Mouse (Mus musculus) Patski (cell line): ENCODE results near the gene Gm20696. TPM values are rescaled to one million over a fixed set of nuclear protein-coding genes. Genes with fewer than 3 reads are reported as not detected.

ENCODE experiments used
- ATAC-seq: fragments of 100-300 bp; one replicate; pipeline ENCODE4 v1.8.0; 2021
- CTCF ChIA-PET: fragments of 350-600 bp; sonication (Branson Sonifier 250); formaldehyde crosslinking; loops from one replicate; lab custom pipeline; 2022; ENCODE audit warnings: inconsistent platforms; lab: Charles Lee
- POLR2A ChIA-PET: fragments of 350-600 bp; sonication (Branson Sonifier 250); formaldehyde crosslinking; loops from one replicate; lab custom pipeline; 2022; ENCODE audit warnings: antibody characterized with exemption, inconsistent platforms; lab: Charles Lee
- DNase-seq: peaks from one replicate; pipeline ENCODE4 v3.0.0-alpha.2; 2011; ENCODE audit warnings: low read depth, low spot score
- H3K27me3 ChIP-seq: fragments of 371-371 bp; one replicate; pipeline ENCODE4 v1.5.1; 2021
- CTCF ChIP-seq: fragments of 100-300 bp; IDR thresholded peaks from one replicate; pipeline ENCODE4 v1.5.1; 2021
- in situ Hi-C: fragments of 300-500 bp; cut with MboI; formaldehyde crosslinking; loops from 3 replicates; pipeline ENCODE4 v1.11.1; 2018; ENCODE audit warnings: low pct_unique_long_range_greater_than_20kb, mixed read lengths
- polyA plus RNA-seq: library from polyadenylated mRNA; unstranded; gene quantifications from one replicate; pipeline ENCODE4 v1.2.3, GENCODE M21; 2021

Gm20696 gene
- polyA plus RNA-seq, 1 experiment from 2014 or later, result 0.15 TPM

DNA sequence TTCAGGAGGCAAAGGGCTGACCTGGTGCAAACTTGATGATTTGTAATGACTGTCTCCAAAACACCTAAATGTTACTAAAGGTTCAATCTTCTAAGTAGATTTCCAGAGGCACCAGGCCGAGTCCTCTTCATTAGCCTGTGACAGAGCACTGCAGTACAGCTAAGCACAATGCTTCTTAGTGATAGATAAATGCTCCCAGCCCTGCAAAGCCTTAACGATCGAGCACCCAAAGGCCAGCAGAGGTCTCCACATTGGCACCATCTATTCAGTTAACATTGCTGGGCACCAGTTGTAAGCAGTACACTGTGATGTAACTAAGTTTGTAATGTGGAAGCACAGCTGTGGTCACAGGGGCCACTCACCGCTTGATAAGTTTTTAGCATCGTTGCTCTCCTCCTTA lies 22.2 kb downstream of the Gm20696 start:
- in situ Hi-C loops, result no loop called here
- CTCF ChIA-PET, result interaction anchor here (1.1 kb wide), 1 partner anchor 17 kb away, joined by 3 read pairs; no protein-coding TSS in a partner anchor
- ATAC-seq (no peak), DNase-seq (no peak)
- POLR2A ChIA-PET, result no interaction called here
- no peak for TF ChIP-seq CTCF
- no peaks in the 10 kb centered on the region for H3K27me3 ChIP-seq

DNA sequence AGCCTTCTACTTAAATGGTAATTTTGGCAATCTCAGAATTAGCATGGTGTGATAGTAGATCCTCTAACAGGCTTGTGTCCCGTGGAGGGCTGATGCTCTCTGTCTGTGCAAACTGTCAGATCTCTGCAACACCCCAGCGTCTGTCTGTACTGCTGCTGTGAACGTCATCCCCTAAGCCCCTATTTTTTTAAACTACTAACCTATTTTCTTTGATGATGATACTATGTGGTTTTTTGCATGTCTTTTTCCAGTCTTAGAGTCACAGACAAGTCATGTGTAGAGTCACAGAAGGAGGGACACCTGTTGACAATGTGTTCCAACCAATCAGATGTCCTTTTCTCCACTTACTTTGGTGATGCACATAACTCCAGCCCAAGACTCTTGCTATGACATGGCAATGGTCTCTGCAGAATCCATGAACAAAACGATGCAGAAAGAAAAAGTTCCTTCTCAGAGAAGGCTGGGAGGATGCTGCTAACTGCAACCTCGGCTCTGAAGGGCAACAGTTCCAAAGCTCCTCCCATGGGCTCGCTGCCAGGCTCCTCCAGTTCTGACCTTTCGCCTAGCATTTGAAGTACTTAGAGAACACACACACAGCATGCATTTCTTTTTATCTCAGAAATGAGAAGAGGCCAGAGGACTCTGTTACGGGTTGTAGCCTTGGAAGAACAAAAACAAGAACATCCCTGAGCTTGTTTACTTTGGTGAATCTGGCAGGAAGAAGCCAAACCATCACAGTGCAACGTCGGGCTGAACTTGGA lies 23.0 kb downstream of the Gm20696 start:
- in situ Hi-C loops, result no loop called here
- CTCF ChIA-PET, result no interaction called here
- ATAC-seq, result no peak

DNA sequence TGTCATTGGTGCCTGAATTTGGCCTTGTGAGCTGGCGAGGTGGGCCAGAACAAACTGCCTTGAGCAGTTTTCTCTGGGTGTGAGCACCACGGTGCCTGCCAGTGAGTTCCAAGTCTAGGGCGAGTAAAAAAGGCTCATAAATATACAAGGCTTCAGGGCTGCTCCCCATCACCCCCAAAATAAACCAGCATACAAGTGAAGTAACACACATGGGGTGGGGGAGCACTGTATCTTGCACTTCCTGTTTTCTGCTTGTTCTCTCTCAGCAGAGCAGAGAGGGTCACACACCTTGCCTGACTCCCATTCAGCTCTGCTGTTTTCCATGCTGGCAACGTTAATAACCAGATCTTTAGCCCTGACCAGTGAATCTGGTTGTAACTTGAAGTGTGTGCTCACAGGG lies 29.1 kb downstream of the Gm20696 start:
- POLR2A ChIA-PET, result no interaction called here
- TF ChIP-seq CTCF, result no peak
- CTCF ChIA-PET, result no interaction called here
- no peak for ATAC-seq
- H3K27me3 ChIP-seq, result no peaks in the 10 kb centered on the region
- in situ Hi-C loops, result no loop called here
- DNase-seq, result no peak

More for the DNA sequence above, 23.0 kb downstream of the Gm20696 start:
- H3K27me3 ChIP-seq, result no peaks in the 10 kb centered on the region
- no peak for DNase-seq
- POLR2A ChIA-PET, result no interaction called here
- TF ChIP-seq CTCF, result no peak

DNA sequence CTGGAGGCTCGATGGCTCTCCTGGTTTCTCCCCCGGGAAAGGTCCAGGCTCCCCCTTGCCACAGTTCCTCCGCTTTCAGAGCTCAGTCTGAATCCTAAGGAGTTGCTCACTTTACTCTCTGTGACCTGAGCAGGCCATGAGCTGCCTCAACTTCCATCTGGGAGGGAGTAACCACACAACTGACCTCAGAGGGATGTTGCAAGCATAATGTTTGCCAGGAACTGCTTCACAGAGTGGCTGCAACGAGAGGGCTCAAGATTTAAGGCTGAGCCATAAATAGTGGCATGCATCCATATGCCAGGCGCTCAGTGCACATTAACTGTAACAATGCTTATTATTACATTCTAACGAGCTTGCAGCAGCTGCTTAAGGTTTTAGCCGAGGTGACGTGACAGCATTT lies 29.8 kb downstream of the Gm20696 start:
- ChIA-PET POLR2A (no interaction called here), CTCF (no interaction called here)
- no peak for ATAC-seq
- TF ChIP-seq CTCF, result no peak
- no peak for DNase-seq
- in situ Hi-C loops, result no loop called here
- H3K27me3 ChIP-seq, result no peaks in the 10 kb centered on the region

DNA sequence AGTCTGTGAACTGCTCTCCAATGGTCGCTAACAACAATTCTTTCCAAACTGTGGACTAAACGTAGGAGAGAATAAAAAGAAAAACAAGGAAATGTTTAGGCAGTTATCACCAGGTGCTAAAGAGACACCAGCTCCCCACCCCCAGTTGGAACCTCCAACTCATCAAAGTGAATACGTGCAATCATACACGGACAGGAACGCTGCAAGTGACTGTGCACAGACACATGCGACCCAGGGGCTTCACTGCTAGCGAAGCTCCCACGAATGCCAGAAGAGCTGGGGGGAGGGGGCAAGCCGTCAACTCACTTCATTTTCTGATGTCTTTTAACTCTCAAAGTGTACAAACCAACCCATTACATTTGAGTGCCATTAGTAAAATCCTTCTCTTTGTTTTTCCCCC lies 30.5 kb downstream of the Gm20696 start:
- POLR2A ChIA-PET, result no interaction called here
- DNase-seq (no peak), ATAC-seq (no peak)
- in situ Hi-C loops, result no loop called here
- no peak for TF ChIP-seq CTCF
- H3K27me3 ChIP-seq, result no peaks in the 10 kb centered on the region
- CTCF ChIA-PET, result no interaction called here

DNA sequence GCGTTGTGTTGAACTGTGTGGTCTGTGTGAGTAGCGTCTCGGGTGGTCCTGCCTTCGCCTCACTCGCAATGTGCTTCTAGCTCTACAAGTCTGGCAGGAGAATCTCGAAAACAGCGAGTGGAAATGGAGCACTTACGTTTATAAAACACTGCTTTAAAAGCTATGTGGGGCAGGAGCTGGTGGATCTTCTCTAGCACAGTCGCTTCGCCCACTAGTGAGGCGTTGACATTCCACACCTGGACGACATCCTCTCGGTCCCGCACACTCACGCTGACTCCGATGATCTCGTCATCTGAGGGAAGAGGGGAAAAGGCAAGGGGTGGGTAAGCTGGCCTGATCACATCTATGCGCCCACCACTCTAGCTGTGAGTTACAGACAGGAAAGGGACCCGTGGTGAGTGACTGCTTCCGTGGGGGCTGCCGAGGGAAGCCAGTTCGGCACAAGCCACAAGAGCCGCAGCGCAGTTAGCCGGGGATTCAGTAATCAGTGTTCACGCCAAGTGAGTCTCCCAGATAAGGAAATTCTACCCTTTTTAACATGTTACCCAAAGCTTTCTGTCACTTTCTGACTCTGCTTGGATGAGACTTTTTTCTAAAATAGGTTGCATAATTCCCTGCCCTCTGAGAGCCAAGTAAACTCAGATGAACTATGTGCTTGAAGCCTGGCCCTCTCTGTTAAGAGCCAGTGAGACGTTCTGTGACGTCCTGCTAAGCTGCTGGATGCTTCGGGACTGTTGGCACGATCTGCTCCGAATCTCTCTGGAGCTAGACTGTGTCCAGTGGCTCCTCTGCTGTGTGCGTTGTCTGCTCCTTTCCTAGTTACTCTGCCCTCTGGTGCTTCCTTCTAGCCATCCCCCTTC lies 34.2 kb downstream of the Gm20696 start:
- in situ Hi-C loops, result no loop called here

DNA sequence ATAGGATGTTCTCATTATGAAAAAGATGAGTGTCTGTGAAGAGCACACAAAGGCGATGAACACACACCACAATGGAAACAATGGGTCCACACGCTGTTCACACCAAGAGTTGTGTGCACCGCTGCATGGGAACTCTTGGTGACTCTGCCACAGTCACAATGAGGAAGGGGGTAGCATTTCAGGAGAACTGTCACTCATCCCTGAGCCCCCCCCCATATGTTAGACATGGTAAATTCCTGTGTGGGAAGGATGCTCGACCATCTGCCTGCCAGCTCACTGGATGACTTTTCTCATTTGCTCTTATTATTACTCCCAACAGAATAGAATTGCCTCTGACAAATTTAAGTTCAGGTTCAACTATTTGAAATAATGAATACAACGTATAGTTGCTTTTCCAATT lies 35.0 kb downstream of the Gm20696 start:
- DNase-seq (no peak), ATAC-seq (no peak)
- POLR2A ChIA-PET, result no interaction called here
- in situ Hi-C loops, result no loop called here
- CTCF ChIA-PET, result no interaction called here
- no peak for TF ChIP-seq CTCF
- H3K27me3 ChIP-seq, result no peaks in the 10 kb centered on the region

More for the DNA sequence above, 34.2 kb downstream of the Gm20696 start:
- TF ChIP-seq CTCF, result no peak
- ChIA-PET POLR2A (interaction anchor here (1.1 kb wide), 1 partner anchor 19 kb away, joined by 4 read pairs; no protein-coding TSS in a partner anchor), CTCF (interaction anchor here (0.6 kb wide), 1 partner anchor 13 kb away, joined by 3 read pairs; no protein-coding TSS in a partner anchor)
- H3K27me3 ChIP-seq, result no peaks in the 10 kb centered on the region
- DNase-seq, result no peak
- no peak for ATAC-seq

DNA sequence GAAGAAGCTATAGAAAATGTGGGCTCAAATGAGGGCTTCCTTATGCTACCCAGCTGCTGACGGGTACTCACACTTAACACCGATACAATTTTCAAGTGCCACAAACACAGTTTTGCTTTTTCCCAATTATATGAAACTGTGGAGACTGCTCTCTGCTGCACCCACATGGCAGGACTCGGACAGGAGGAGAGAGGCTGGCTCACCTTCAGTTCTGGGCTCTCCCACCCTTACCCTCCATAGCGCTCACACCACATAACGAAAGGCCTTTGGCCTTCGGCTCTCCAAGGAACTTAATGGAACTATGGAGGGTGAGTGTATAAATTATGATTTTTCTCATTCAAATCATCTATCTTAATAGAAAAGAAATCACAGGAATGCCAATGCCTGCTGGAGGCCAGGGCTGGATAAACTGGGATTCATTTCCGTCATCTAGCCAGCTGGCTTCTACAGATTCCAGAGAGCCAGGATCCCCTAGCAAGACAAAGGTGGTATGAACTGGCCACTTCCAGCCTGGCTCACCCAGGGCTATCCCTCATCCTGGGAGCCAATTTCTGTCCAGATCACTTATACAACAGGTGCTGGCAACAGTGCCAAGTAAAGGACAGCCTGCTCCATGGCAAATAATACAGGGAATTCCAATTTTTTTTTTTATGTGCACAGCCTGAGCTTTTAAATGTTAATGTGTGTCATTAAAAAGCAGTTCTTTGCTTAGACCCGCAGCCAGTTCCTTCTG lies 36.7 kb downstream of the Gm20696 start:
- in situ Hi-C loops, result no loop called here
- H3K27me3 ChIP-seq, result no peaks in the 10 kb centered on the region
- TF ChIP-seq CTCF, result no peak
- no peak for DNase-seq
- ChIA-PET POLR2A (no interaction called here), CTCF (interaction anchor here (1.0 to 1.6 kb wide), 2 partner anchors 10 to 27 kb away, joined by 3 read pairs; no protein-coding TSS in a partner anchor)
- no peak for ATAC-seq

DNA sequence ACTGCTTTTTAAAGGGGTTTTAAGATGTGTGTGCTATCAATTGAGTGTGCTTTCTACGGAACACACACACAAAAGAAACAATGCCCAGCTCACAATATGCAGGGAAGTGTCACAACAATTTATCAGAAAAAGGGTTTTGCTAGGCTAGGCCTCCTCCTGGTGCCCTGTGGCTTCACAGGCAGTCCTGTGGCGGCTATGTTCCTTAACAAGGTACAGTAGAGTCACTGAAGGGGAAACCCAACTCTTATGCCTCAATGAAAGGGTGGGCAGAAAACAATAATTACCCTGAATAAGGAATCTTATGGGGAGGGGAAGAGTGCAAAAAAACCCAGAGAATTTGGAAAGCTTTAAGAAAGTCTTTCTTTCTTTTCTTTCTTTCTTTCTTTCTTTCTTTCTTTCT lies 40.2 kb downstream of the Gm20696 start:
- ATAC-seq, result no peak
- in situ Hi-C loops, result no loop called here
- no peak for DNase-seq
- ChIA-PET CTCF (no interaction called here), POLR2A (interaction anchor here (0.7 kb wide), 1 partner anchor 1316 kb away, joined by 4 read pairs; no protein-coding TSS in a partner anchor)
- TF ChIP-seq CTCF, result no peak
- no peaks in the 10 kb centered on the region for H3K27me3 ChIP-seq

DNA sequence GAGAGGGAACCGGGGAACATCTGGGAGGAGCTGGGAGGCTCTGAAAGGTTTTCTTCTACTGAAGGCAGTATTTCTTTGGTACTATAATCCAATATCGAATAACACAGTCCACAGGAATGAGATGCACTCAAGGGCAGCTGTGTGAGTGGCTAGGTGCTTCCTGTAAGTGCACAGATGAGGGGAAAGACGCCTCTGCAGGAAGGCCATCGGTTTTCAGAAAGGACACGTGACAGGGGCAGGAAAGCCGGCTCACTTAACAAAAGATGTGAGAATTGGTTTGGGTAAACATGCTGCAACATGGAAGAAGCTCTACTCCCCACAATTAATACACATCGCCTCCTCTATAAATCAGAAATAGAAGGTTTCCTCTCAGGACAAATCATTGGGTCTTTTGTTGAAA lies 40.8 kb downstream of the Gm20696 start:
- POLR2A ChIA-PET, result no interaction called here
- no peak for ATAC-seq
- H3K27me3 ChIP-seq, result no peaks in the 10 kb centered on the region
- in situ Hi-C loops, result no loop called here
- CTCF ChIA-PET, result no interaction called here
- DNase-seq, result no peak
- TF ChIP-seq CTCF, result no peak
